Mouse (Mus musculus): ENCODE measurements around the gene Olfr1392.
"Not testable (repeated sequence)": the region's sequence is repeated elsewhere in the genome, so short reads cannot be mapped to it uniquely, and the experiment has no call there.

The Olfr1392 gene

DNA sequence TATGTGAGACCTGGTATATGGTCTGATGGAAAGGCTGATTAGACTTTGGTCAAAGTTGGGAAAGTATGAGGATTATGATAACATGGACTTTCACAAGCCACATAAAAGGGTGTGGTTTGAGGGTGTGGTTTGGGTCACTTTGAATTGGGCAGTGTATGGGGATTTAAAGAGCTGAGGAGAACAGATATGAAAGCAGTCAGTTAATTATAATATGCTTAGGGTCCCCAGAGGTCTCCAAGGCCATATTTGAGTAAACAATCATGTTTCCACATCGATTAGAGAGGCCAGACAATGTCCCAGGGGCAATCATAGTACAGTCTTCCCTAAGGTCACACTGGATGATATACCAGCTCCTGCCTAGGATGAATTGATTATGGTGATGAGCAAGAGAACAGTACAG lies at the start of gene Olfr1392:
Gene Olfr1392 (plus strand): TSS at position 301 of the 400 bp plus-strand sequence.
- DNase-seq (ENCODE audit: low spot score): not testable (repeated sequence)

DNA sequence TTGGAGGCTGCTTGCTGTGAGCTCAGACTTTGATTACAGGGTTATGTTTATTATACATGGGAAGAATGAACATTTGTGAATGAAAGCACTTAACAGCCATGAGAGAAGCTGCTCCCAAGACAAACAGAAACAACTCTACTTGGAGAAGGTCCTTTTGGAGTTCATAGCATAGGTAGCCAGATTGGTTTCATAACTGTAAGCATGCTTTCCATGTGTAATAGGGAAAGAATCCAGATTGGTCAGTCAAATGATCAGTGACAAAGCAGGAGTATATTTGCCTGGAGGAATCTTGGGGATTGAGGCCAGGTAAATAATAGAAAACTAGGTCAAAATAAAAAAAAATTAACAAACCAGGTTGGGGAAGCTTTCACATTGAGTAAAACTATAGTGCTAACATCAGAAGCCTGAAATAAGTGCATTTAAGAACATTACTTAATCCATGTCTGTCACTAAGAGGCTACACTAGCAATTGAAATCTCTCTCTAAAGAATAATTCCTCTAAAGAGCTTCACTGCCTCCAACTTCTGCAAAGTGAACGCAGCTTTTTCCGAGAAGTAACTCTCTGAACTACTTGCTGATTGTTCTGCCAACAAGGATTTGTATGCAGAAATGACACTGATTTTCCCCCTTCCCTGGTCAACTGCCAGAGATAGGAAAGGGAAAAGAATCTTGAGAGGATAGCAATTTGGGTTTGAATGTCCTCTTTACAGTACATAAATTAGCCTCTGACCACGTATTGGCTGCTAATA lies 49.4 kb upstream of the Olfr1392 start:
- no peak for DNase-seq (ENCODE audit: low spot score)

DNA sequence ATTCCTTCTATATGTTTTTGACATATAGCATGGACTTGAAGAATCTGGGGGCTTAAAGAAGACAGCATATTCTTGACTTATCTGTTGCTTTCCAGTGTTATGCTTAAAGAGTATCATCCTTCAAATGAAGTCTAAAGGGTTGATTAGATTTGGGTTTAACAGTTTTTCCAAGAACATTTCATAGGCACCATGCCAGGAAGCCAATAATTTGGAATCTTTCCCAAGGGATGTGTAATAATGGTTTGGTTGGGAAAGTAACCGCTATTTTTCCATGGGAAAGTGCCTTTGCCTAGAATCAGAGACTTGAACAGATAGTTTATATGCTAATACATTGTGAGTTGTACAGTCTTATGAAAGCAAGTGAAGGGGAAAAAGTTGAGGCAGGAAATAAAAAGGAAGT lies 48.2 kb upstream of the Olfr1392 start:
- no peak for DNase-seq (ENCODE audit: low spot score)

DNA sequence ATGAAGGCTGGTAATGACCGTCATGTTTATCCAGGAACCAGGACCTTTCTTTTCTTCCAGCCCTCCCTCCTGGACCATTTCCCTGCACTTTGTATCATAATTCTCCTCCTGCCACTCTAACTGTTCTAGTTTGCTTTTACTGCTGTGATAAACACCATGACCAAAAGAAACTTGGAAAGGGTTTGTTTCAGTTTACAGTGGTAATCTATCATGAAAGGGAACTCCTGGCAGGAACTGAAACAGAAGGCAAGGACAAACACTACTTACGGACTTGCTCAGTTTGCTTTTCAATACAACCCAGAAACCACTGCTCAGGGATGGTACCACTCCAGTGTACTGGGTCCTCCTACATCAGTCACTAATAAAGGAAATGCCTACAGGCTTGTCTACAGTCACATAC lies 47.5 kb upstream of the Olfr1392 start:
- no peak for DNase-seq (ENCODE audit: low spot score)

DNA sequence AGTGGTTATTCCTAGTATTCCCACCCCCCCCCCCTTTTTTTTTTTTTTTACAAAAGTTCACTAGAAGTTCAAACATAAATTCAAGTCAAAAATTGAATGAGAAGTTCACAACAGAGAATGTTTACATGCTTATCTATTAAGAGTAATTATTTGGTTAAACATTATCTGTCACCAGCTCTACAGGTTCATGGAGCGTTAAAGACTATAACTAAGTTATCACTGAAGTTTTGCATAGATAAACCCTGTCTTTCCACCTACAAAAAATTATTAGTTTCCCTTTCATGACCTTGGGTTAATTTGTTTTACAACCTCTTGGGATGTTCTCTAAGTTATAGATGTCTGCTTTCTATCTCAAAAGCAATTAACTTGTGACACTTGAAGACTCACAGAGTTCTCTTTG lies 44.8 kb upstream of the Olfr1392 start:
- no peak for DNase-seq (ENCODE audit: low spot score)

DNA sequence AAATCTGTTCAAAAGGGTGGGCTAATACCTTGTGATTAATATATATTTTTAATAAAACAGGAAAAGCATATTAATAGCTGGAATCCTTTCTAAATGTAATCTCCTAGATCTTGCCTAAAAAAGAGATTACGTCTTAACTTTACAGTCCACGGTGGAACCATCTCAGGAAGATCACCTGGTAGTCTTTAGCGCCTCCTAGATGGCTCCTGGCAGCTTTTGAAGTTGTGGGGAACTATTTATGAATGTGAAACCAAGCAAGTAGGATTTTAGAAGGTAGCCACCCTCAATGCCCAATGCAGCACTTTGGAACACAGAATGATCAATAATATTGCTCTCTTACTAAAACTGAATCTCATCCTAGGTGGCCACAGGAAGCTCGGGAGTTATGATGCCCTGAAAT lies 44.2 kb upstream of the Olfr1392 start:
- DNase-seq (ENCODE audit: low spot score): no peak

DNA sequence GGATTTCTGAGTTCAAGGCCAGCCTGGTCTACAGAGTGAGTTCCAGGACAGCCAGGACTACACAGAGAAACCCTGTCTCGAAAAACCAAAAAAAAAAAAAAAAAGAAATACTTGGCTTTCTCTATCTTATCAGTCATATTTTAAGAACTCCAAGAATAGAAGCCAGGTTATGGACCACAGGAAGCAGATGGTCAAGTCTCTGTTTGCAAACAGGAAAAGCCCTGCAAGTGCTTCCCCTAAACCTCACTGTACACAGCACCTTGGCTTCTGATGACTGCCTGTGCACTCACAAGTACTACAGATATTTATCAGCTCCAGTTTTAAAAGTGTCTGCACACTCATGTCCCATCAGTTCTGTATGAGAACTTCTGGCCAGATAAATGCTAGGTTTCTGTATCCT lies 43.6 kb upstream of the Olfr1392 start:
- DNase-seq (ENCODE audit: low spot score): no peak

DNA sequence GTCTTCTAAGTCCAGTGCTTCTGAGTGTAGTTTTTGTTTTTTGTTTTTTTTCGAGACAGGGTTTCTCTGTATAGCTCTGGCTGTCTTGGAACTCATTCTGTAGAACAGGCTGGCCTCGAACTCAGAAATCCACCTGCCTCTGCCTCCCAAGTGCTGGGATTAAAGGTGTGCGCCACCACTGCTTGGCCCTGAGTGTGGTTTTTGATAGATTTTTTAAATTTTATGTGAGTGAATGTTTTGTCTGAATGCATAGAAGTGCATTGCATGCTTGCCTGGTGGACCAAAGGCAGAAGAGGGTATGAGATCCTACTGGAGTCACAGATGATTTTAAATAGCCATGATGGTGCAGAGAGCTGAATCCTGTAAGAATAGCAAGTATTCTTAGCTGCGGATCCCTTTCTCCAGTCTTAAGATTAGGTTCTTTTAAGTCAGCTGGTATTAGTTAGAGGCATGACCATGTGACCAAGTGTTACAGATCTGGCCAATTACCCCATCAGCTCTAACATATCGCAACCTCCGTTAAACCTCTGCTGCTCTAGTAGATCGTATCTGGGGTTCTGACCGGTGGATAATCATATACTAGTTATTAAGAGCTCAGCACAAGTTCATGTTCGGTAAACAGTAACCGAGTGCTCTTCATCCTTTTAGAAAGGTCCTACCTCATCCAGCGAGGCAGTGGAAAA lies 42.0 kb upstream of the Olfr1392 start:
- no peak for DNase-seq (ENCODE audit: low spot score)

DNA sequence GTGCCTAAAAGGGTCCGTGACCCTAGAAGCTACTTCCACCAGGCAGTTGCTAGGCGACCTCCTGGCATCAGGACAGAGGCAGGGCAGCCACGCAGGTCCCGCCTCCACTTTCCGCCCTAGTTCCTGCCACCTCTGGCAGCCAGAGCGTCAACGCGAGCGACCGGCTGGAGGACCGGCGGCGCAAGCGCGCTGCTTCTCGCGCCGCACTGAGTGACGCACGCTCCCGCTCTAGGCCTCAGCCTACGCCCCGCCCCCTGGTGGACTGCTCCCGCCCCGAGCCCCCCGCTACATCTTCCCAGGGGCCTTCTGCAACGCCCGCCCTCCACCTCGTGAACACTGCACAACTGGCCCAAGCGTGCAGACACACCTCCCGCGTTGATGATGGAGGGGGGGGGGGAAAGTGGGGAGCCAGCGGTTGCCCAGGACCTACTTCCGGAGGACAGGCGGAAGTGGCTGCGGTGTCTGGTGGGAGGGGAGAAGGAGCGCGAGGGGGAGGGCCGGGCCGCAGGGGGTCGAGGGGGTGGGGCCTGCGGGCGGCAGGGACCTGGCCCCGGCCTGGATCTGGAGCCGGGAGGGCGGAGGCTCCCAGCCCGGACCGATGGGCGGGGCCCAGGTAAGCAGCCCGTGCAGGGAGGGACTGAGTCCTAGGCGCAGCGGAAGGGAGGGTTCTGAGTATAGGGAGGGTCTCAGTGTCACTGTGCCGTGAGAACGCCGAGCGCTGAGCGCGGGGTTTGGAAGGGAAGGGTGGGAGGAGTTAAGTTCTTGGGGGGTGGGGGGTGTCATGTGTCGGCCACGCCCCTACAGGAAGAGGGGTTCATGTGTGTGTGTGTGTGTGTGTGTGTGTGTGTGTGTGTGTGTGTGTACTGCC lies 41.1 kb upstream of the Olfr1392 start, which contains the start of gene Mgat1:
Gene Mgat1 (plus strand): TSS at position 465 of the 868 bp plus-strand sequence.
- DNase-seq (ENCODE audit: low spot score): peak; percentile 81

DNA sequence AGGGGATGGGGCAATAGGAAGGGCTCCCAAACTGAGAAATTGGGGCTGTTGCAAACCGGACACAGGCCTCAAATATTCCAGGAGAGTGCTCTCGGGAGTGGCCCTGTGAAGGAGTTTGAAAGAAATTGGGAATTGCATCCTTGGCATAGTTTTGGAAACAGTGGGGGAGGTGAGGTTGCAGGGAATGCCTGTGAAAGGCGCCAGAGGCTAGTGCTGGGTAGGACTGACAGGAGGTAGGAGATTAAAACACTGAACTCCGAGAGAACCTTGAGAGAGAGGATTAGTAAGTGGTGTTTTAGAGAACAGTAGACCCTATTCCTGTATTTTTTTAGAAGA lies 40.5 kb upstream of the Olfr1392 start:
- no peak for DNase-seq (ENCODE audit: low spot score)

DNA sequence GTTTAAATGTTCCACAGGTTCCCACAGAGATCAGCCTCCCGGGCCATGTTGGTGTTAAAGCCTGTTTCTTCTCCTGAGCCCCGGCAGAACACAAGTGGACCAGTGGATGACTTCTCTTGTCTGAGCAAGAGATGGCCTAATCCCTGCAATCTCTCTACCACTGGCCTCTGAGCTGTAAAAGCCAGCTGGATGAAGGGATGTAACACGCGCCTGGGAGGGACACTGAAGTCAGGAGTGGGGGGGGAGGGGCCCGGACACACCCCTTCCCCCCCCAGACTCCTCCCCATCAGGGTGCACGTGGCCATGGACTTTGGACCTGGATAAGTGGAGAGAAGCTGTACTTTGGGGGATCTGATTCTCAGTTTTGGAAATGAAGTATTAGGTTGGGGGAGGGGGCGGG lies 39.9 kb upstream of the Olfr1392 start:
- DNase-seq (ENCODE audit: low spot score): no peak

DNA sequence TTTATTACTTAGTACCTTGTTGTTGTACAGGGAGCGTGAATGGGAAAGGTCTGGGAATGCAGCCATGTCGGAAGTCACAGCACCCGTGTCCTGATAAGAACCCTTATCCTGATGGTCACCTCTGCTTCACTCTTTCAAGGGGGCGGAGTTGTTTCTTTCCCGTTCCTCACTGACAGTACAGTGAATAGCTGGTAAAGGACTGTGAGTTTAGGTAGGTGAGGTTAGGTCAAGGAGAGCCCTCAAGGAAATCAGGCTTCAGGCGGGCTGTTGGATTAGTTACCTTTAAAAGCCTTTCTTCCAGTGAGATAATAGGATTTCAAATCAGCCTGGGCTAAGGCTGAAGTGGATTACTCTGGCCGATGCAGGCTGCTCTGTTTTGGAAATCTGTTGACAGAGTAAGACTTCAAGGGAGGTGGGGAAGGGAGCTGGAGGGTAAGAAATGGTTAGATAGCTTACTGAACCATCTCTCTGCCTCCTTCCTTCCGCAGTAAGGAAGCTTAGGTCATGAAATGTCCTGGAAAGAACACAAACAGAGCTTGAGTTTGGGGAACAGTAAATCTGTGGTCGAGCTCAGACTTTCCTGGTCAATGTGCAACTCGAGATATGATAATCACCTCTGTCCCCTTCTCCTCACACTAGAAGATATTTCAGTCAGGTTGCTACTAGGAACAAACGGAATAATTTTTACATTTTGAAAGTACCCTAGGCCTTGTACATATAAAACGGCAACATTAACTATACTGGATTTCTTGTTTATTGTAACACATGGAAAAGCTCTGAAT lies 39.3 kb upstream of the Olfr1392 start:
- DNase-seq (ENCODE audit: low spot score): no peak

DNA sequence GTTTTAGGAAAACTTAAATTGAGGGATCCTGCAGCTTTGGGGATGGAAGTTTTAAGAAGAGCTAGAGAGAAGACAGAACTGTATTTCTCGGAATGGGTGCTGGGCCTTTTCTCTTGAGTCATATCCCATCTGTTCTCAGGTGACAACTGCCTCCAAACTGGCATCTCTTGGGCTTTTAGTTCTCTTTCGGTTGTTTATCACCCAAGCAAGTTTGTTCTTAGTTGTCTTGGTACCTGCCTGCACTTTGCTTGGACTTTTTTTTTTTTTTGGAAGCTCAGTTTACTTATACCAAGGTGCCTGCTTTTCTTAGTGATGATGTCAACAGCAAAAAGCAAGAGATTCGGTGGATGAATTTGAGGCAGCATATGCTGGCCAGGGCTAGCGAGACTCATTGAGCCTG lies 38.6 kb upstream of the Olfr1392 start:
- no peak for DNase-seq (ENCODE audit: low spot score)

DNA sequence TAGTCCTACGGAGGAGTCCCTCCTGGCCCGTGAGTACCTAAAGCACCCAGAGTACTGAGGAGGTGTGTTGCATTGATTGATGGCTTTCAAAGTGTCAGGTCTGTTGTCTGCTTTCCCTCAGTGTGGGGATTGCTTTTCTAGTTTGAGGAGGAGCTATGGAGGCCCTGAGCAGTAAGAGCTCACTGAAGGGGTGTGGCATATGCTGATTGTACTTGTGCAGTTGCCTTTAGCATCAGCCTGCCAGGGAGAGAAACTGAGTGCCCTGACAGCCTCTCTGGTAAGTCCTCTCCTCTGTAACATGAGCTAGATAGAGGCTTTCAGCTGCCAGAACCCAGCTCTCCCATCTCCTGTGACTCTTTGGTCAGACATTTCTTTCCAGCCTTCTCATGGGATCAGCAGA lies 37.8 kb upstream of the Olfr1392 start:
- DNase-seq (ENCODE audit: low spot score): no peak

DNA sequence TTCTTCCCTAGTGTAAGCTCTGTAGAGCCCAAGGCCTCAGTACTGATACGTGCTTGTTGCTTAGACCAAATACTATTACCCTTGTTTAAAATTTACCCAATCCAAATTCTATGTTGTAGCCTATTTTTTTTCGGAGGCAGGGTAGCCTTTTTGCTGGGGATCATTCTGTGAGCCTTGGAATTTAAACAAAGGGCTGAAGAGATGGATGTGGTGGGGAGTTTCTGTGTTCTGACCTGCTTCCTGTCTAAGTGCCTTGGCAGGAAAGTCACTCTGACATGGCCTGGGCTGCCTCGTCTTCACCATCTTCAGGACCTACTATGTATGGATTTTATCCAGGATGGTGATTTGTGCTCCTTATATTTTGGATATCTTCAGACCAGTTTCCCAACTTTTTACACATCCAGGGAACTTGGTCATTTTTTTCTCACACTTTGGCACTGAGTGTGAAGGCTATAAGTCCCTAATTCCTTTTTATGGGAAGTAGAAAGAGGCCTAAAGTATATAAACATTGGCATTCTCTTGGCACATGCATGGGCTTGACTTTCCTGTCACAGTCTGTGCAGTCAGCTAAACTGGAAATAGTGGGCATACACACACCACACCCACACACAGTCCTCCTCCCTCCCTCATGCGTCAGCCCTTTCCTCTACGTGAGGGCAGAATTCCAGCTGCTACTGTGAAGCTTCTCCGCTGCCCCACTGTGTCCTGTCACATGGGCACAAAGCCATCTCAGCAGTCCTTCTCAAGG lies 36.7 kb upstream of the Olfr1392 start:
- no peak for DNase-seq (ENCODE audit: low spot score)

DNA sequence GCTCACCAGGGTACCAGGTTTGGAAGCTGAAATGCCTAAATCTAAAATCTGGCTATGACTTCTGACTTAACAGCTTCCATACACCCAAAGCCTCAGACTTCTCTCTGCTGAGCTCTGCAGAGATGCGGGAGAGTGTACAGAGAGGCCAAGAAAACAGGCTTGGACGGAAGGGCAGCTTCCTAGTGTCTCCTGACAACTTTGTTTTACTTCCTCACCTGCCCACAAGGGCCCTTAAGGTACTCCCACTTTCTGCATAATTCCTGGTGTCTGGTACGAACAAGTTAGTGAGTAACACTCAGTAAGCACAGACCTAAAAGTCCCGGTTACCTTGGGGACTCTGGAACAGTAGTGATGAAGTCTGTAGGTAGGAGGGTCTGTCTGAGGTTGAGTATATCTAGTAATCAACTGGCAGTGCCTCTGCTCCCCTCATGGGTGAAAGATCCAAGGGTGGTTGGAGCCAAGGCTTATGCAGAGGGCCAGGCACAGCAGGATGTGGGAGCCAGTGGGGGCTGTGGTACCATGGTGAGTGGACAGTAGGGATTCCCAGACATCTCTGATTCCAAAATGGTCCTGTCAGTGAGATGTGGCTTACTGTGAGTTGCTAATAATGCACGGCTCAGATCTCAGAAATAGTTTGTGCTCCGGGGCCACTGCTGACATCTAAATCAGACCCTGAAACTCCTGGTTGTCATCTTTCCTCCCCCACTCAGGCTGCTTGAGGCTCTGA lies 35.9 kb upstream of the Olfr1392 start:
- DNase-seq (ENCODE audit: low spot score): no peak

DNA sequence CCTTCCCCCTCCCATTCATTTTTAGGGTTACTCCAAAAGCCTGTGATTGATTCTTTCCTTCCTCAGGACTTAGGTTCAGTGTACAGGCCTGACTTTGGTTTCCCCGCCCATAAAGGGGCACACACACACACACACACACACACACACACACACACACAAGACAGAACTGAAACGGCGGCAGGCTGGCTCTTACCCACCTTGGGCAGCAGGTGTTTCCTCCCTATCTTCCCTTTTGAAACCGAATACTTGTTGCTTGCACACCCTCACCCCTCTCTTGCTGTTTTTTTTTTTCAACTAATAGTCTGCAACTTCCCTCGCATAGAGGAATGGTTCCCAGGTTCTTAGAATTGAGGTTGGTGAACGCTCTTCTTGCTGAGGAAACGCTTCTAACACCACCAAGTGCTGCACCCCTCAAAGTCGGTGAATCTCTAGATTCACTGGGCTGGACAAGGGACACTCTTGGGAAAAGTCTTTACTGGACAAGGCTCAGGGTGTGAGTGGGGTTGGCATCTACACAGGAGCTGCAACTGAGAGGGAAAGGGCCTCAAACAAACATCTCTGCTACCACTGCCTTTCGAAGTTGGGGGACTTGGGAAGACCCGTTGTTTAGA lies 35.2 kb upstream of the Olfr1392 start:
- no peak for DNase-seq (ENCODE audit: low spot score)

DNA sequence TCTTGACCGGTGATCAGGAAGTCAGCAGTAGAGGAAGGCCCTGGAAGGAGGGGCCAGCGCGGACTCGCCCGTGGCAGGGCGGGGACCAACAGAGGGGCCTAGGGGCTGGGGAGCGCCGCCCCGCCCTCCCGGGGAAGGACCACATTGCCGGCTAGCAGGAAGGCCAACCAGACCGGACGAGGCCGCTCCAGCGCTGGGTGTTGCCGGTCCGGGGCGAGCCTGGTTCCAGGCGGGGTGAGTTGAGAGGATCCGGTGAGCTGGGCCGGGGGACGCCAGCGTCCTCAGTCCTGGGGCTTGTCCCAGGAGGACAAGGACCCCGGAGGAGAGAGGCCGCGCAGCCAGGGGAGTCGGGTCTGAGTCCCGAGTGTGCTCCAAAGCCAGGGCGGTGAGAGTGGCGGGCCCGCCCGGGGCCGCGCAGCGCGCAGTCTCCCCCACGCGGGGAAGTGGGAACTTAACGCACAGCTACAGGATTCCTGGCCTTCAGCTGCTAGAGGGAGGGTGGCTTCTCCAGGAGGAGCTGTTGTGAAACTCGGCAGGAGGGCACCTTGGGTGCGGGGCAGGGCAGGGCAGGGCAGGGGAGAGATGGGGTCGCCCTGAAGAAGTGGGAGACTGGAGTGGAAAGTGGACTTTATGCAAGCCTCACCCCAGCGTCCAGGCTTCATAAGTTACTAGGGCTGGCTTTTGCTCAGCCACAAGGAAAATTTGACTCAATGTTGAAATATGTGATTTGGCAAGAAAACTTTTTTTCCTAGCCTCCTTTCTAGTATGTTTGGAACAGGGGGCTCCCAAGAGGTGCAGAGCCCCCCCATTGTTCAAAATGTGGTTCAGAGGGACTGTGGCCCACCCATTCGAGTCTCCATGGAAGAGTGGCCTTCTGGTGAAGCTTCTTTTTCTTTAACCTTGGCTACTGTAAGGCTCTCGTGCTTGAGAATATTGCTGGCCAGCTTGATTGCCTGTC lies 34.4 kb upstream of the Olfr1392 start:
- peak; percentile 80 for DNase-seq (ENCODE audit: low spot score)

DNA sequence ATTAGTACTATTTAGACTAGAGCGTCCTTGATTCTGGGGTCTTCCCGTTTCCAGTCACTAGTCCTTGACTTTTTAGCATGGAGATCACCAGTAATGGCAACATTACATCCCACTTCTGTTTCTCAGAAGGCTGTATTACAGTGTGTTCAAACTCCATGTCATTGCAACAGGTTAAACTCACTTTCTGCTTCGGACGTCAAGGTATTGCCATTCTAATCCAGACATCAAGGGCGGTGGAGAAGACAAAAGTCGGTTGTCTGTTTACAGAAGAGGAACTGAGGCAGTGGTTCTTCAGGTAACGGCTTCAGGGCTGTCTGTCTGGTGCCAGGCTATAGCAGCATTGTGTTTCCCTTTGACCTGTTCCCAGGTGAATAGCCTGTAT lies 33.7 kb upstream of the Olfr1392 start:
- DNase-seq (ENCODE audit: low spot score): no peak
